Mouse (Mus musculus): ENCODE results near the gene Ggps1. TPM values are rescaled to one million over a fixed set of nuclear protein-coding genes. Genes with fewer than 3 reads are reported as not detected.
"Not testable (repeated sequence)": the region's sequence is repeated elsewhere in the genome, so short reads cannot be mapped to it uniquely, and the experiment has no call there.

Gene Ggps1
- polyA plus RNA-seq, 1 experiment, result 366 TPM

GRCm38 (mm10) chr13:14043851-14044250 lies 19.4 kb downstream of the Ggps1 start:
- TF ChIP-seq CTCF (IDR thresholded peaks at IDR 0.05; ENCODE audit: insufficient read depth, low read depth, low read length) (no peak), POLR2A (IDR thresholded peaks at IDR 0.05; ENCODE audit: insufficient read depth, low read depth, low read length) (no peak)
- H3K4me1 ChIP-seq (ENCODE audit: control insufficient read depth, insufficient read depth, low read length), result peaks cover 3% of the 10 kb centered on the region
- H3K4me3 ChIP-seq (ENCODE audit: insufficient read depth, low read depth, low read length), result no peak overlapping the region
- no peak overlapping the region for H3K27ac ChIP-seq (ENCODE audit: insufficient read depth, low read depth, low read length)

GRCm38 (mm10) chr13:14040186-14040585 lies 23.1 kb downstream of the Ggps1 start:
- Histone ChIP-seq H3K4me3 (ENCODE audit: insufficient read depth, low read depth, low read length) (no peak overlapping the region), H3K27ac (ENCODE audit: insufficient read depth, low read depth, low read length) (no peak overlapping the region), H3K4me1 (ENCODE audit: control insufficient read depth, insufficient read depth, low read length) (peaks cover 3% of the 10 kb centered on the region)
- TF ChIP-seq POLR2A (IDR thresholded peaks at IDR 0.05; ENCODE audit: insufficient read depth, low read depth, low read length) (no peak), CTCF (IDR thresholded peaks at IDR 0.05; ENCODE audit: insufficient read depth, low read depth, low read length) (no peak)
- 14% methylated on average over 5 of the region's 5 CpGs for WGBS

- TF ChIP-seq CTCF (IDR thresholded peaks at IDR 0.05; ENCODE audit: insufficient read depth, low read depth, low read length) (no peak), POLR2A (IDR thresholded peaks at IDR 0.05; ENCODE audit: insufficient read depth, low read depth, low read length) (peak; percentile 38; the same call in 1 of the 2 replicates)
- Histone ChIP-seq H3K27ac (ENCODE audit: insufficient read depth, low read depth, low read length) (peak within 1 kb of the TSS; percentile 93), H3K4me1 (ENCODE audit: control insufficient read depth, insufficient read depth, low read length) (peaks cover 3% of the 10 kb centered on the region), H3K4me3 (ENCODE audit: insufficient read depth, low read depth, low read length) (peak within 1 kb of the TSS; percentile 78)
- WGBS, result under 1% methylated on average over 35 of the region's 35 CpGs
Measured at GRCm38 (mm10) chr13:14039292-14039965, 23.9 kb downstream of the Ggps1 start, which contains the start of gene Tbce. Gene Tbce, minus strand, starts transcription at chr13:14039638.

- Histone ChIP-seq H3K4me3 (ENCODE audit: insufficient read depth, low read depth, low read length) (peak overlapping the region; percentile 78), H3K27ac (ENCODE audit: insufficient read depth, low read depth, low read length) (no peak overlapping the region), H3K4me1 (ENCODE audit: control insufficient read depth, insufficient read depth, low read length) (peaks cover 3% of the 10 kb centered on the region)
- no peak for TF ChIP-seq POLR2A (IDR thresholded peaks at IDR 0.05; ENCODE audit: insufficient read depth, low read depth, low read length)
- WGBS, result 3% methylated on average over 8 of the region's 8 CpGs
Measured at GRCm38 (mm10) chr13:14038911-14039291, 24.4 kb downstream of the Ggps1 start.

GRCm38 (mm10) chr13:14035875-14036630 lies 27.2 kb downstream of the Ggps1 start:
- WGBS, result 78% methylated on average over 11 of the region's 11 CpGs
- Histone ChIP-seq H3K27ac (ENCODE audit: insufficient read depth, low read depth, low read length) (no peak overlapping the region), H3K4me3 (ENCODE audit: insufficient read depth, low read depth, low read length) (no peak overlapping the region), H3K4me1 (ENCODE audit: control insufficient read depth, insufficient read depth, low read length) (peaks cover 3% of the 10 kb centered on the region)
- no peak for TF ChIP-seq CTCF (IDR thresholded peaks at IDR 0.05; ENCODE audit: insufficient read depth, low read depth, low read length)
- no peak for TF ChIP-seq POLR2A (IDR thresholded peaks at IDR 0.05; ENCODE audit: insufficient read depth, low read depth, low read length)

GRCm38 (mm10) chr13:14035352-14035751 lies 27.9 kb downstream of the Ggps1 start:
- H3K4me1 ChIP-seq (ENCODE audit: control insufficient read depth, insufficient read depth, low read length); H3K4me3 ChIP-seq (ENCODE audit: insufficient read depth, low read depth, low read length); H3K27ac ChIP-seq (ENCODE audit: insufficient read depth, low read depth, low read length): not testable (repeated sequence)
- 89% methylated on average over 3 of the region's 3 CpGs for WGBS

- no peak overlapping the region for H3K27ac ChIP-seq (ENCODE audit: insufficient read depth, low read depth, low read length)
- H3K4me1 ChIP-seq (ENCODE audit: control insufficient read depth, insufficient read depth, low read length), result no peaks in the 10 kb centered on the region
- H3K4me3 ChIP-seq (ENCODE audit: insufficient read depth, low read depth, low read length), result no peak overlapping the region
- TF ChIP-seq CTCF (IDR thresholded peaks at IDR 0.05; ENCODE audit: insufficient read depth, low read depth, low read length) (no peak), POLR2A (IDR thresholded peaks at IDR 0.05; ENCODE audit: insufficient read depth, low read depth, low read length) (no peak)
Measured at GRCm38 (mm10) chr13:14034073-14034348, 29.3 kb downstream of the Ggps1 start.

GRCm38 (mm10) chr13:14033309-14034072 lies 29.8 kb downstream of the Ggps1 start:
- WGBS, result 91% methylated on average over 5 of the region's 5 CpGs
- no peak overlapping the region for H3K27ac ChIP-seq (ENCODE audit: insufficient read depth, low read depth, low read length)
- no peak overlapping the region for H3K4me3 ChIP-seq (ENCODE audit: insufficient read depth, low read depth, low read length)
- H3K4me1 ChIP-seq (ENCODE audit: control insufficient read depth, insufficient read depth, low read length), result no peaks in the 10 kb centered on the region
- TF ChIP-seq CTCF (IDR thresholded peaks at IDR 0.05; ENCODE audit: insufficient read depth, low read depth, low read length) (no peak), POLR2A (IDR thresholded peaks at IDR 0.05; ENCODE audit: insufficient read depth, low read depth, low read length) (no peak)

- 98% methylated on average over 6 of the region's 6 CpGs for WGBS
- no peaks in the 10 kb centered on the region for H3K4me1 ChIP-seq (ENCODE audit: control insufficient read depth, insufficient read depth, low read length)
- TF ChIP-seq CTCF (IDR thresholded peaks at IDR 0.05; ENCODE audit: insufficient read depth, low read depth, low read length), result no peak
- no peak for TF ChIP-seq POLR2A (IDR thresholded peaks at IDR 0.05; ENCODE audit: insufficient read depth, low read depth, low read length)
- no peak overlapping the region for H3K27ac ChIP-seq (ENCODE audit: insufficient read depth, low read depth, low read length)
- H3K4me3 ChIP-seq (ENCODE audit: insufficient read depth, low read depth, low read length), result no peak overlapping the region
Measured at GRCm38 (mm10) chr13:14026154-14026820, 37.0 kb downstream of the Ggps1 start.

All from olfactory bulb, adult 2 months (tissue).